Mouse (Mus musculus): ENCODE measurements around the gene Gm4869. TPM values are rescaled to one million over a fixed set of nuclear protein-coding genes. Genes with fewer than 3 reads are reported as not detected.

Gm4869 gene
- total RNA-seq (2014; rRNA removed) (not detected in 2 replicates), polyA plus RNA-seq (2015; fragmentation: Nextera tagmentation; extraction: Ambion mirVana) (not detected in 2 replicates)

DNA sequence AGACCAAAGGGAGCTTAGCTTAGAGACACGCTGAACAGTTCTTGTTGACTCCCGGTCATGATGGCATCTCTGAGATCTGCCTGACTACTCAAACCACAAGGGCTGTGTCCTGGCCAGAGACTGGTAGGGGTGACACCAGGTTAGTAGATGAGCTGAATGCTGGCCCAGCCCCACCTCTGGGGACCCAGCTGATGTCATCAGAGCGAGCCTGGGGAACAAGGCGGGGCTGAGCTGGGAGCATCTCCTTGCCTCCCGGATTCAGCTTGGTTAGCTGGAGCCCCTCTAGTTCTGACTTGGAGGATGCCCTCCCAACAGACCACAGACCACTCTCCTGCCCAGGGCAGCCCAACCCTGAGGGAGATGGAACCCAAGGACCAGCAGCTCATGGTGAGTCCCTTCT, at the start of gene Gm4869:
Gene Gm4869, plus strand, starts transcription at position 301 of the 400 bp plus-strand sequence.
- WGBS: 96% methylated on average over 5 of the region's 5 CpGs
- Histone ChIP-seq H3K27me3 (ENCODE audit: insufficient read depth, low read length) (no peaks in the 10 kb centered on the region), H3K27ac (ENCODE audit: low read depth, low read length) (no peak within 1 kb of the TSS), H3K4me2 (ENCODE audit: low read depth, low read length, poor library complexity, severe bottlenecking) (no peak within 1 kb of the TSS), H3K4me1 (ENCODE audit: insufficient read depth, low read length) (no peaks in the 10 kb centered on the region), H3K9ac (replicated peaks; ENCODE audit: low read length, poor library complexity, severe bottlenecking) (no peak within 1 kb of the TSS), H3K4me3 (ENCODE audit: low read depth, low read length) (no peak within 1 kb of the TSS), H3K36me3 (ENCODE audit: insufficient read depth, low read length) (peaks cover 31% of the 10 kb centered on the region), H3K9me3 (ENCODE audit: low read length) (no peaks in the 10 kb centered on the region)
- TF ChIP-seq CTCF (IDR thresholded peaks at IDR 0.05): no peak
- ATAC-seq (ENCODE audit: low FRiP score): no peak
- no peak for DNase-seq (ENCODE audit: low spot score)

DNA sequence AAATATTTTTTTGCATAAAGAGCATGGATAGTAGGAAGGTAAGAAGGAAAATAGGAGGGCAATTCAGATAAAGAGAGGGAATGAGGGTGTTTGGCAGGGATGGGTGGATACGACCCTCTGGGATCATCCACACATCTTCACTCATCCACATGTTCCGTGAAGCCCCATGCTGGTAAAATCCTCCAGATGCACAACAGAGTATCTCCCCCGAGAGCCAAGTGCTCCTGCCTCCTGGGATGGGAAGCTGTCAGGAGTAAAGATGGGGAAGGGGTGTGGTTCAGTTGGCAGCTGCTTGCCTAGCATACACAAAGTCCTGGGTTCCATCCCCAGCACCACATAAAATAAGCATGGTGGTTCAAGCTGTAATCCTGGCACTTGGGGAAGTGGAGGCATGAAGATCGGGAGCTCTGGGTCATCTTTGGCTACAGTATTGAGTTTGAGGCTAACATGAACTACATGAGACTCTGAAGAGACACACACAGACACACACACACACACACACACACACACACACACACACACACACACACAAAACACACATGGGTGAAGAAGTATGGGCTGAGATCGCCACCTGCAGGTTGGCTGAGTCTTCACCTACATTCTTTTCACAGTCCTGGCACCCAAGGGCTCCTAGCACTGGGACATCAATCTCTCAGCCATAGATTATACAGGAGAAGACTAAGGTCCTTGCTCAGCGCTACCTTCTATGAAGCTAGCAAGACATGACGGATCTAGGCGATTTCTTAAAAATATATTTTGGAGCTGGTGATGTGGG, 49.1 kb upstream of the Gm4869 start:
- Histone ChIP-seq H3K9me3 (ENCODE audit: low read length) (no peaks in the 10 kb centered on the region), H3K4me2 (ENCODE audit: low read depth, low read length, poor library complexity, severe bottlenecking) (no peak overlapping the region), H3K27ac (ENCODE audit: low read depth, low read length) (no peak overlapping the region), H3K4me3 (ENCODE audit: low read depth, low read length) (no peak overlapping the region), H3K4me1 (ENCODE audit: insufficient read depth, low read length) (no peaks in the 10 kb centered on the region), H3K9ac (replicated peaks; ENCODE audit: low read length, poor library complexity, severe bottlenecking) (no peak overlapping the region), H3K27me3 (ENCODE audit: insufficient read depth, low read length) (no peaks in the 10 kb centered on the region), H3K36me3 (ENCODE audit: insufficient read depth, low read length) (no peaks in the 10 kb centered on the region)
- ATAC-seq (ENCODE audit: low FRiP score) (no peak), DNase-seq (ENCODE audit: low spot score) (peak; percentile 24)
- peak; percentile 66 for TF ChIP-seq CTCF (IDR thresholded peaks at IDR 0.05)
- WGBS: 60% methylated on average over 8 of the region's 8 CpGs

DNA sequence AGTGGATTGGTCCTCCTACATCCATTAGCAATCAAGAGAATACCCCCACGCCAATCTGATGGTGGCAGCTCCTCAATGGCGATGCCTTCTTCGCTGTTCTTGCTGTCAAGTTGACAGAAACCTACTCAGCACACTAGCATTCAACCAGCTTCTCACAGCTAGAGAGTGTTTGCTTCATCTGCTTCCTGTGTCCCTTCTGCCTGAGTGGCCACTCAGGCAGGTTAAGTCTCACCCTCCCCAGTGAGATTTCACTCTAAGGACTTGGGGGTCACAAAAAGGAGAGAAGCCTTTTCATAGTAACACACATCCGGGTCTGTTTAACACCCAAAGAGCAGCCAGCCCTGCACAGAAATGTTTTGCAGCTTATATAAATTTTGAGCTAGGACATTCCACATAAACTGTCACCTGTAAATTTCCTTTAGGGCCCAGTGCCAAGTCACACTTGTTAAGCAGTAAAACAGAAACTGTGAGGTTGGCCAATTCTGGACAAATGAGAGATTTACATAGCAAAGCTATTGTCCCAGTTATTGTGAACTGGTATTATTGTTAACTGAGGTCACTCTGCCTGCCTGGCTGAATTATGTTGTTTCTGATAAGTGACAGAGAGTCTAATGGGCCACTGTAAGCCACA, 42.7 kb upstream of the Gm4869 start:
- WGBS: 87% methylated on average over 4 of the region's 4 CpGs
- H3K4me2 ChIP-seq (ENCODE audit: low read depth, low read length, poor library complexity, severe bottlenecking): no peak overlapping the region

DNA sequence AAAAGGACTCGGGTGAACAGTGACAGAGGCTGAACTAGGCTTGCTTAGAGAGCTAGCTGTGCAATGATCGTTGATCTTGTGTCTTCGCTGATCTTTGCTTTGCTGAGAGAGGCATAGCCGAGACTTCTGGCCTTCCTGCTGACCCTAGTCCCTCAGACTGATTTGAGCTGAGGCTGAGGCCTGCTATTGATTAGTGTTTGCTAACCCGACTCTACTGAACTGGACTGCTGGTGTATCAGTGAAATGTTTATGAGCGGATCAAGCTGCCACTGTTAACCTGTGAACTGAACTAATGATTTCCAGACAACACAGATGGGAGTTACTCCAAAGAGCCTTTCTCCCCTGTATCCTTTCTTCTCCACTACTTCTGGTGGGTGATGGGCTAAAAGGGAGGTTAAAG, 40.3 kb upstream of the Gm4869 start:
- Histone ChIP-seq H3K27me3 (ENCODE audit: insufficient read depth, low read length) (no peaks in the 10 kb centered on the region), H3K4me1 (ENCODE audit: insufficient read depth, low read length) (no peaks in the 10 kb centered on the region), H3K36me3 (ENCODE audit: insufficient read depth, low read length) (no peaks in the 10 kb centered on the region), H3K4me2 (ENCODE audit: low read depth, low read length, poor library complexity, severe bottlenecking) (no peak overlapping the region), H3K4me3 (ENCODE audit: low read depth, low read length) (no peak overlapping the region), H3K9me3 (ENCODE audit: low read length) (no peaks in the 10 kb centered on the region), H3K27ac (ENCODE audit: low read depth, low read length) (no peak overlapping the region), H3K9ac (replicated peaks; ENCODE audit: low read length, poor library complexity, severe bottlenecking) (no peak overlapping the region)
- ATAC-seq (ENCODE audit: low FRiP score) (no peak), DNase-seq (ENCODE audit: low spot score) (no peak)
- 83% methylated on average over 6 of the region's 6 CpGs for WGBS
- TF ChIP-seq CTCF (IDR thresholded peaks at IDR 0.05): no peak

More for the DNA sequence above, 42.7 kb upstream of the Gm4869 start:
- Histone ChIP-seq H3K4me1 (ENCODE audit: insufficient read depth, low read length) (no peaks in the 10 kb centered on the region), H3K36me3 (ENCODE audit: insufficient read depth, low read length) (no peaks in the 10 kb centered on the region), H3K27me3 (ENCODE audit: insufficient read depth, low read length) (no peaks in the 10 kb centered on the region), H3K9me3 (ENCODE audit: low read length) (no peaks in the 10 kb centered on the region), H3K9ac (replicated peaks; ENCODE audit: low read length, poor library complexity, severe bottlenecking) (no peak overlapping the region), H3K27ac (ENCODE audit: low read depth, low read length) (no peak overlapping the region), H3K4me3 (ENCODE audit: low read depth, low read length) (no peak overlapping the region)
- DNase-seq (ENCODE audit: low spot score) (no peak), ATAC-seq (ENCODE audit: low FRiP score) (no peak)
- no peak for TF ChIP-seq CTCF (IDR thresholded peaks at IDR 0.05)

DNA sequence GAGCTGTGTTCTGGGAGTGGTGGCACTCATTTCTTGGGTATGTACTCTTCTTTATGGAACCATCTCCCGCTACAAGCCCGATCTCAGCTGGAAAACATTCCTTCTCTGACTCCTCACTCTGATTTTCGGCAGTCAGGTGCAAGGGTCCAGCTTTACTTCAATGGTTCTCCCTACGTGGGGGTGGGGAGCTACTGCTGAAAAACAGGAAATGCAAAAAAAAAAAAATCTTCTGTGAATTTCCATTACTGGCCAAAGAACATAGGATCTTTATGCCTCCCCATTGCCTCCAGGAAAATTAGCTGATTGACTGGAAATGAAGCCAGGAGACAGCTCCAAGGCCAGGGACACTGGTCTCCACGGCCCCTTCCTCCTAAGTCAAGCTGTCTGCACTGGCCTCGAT, 38.8 kb upstream of the Gm4869 start:
- WGBS: 78% methylated on average over 6 of the region's 6 CpGs
- Histone ChIP-seq H3K4me1 (ENCODE audit: insufficient read depth, low read length) (no peaks in the 10 kb centered on the region), H3K9ac (replicated peaks; ENCODE audit: low read length, poor library complexity, severe bottlenecking) (no peak overlapping the region), H3K4me2 (ENCODE audit: low read depth, low read length, poor library complexity, severe bottlenecking) (no peak overlapping the region), H3K36me3 (ENCODE audit: insufficient read depth, low read length) (no peaks in the 10 kb centered on the region), H3K27me3 (ENCODE audit: insufficient read depth, low read length) (no peaks in the 10 kb centered on the region), H3K9me3 (ENCODE audit: low read length) (no peaks in the 10 kb centered on the region), H3K4me3 (ENCODE audit: low read depth, low read length) (no peak overlapping the region), H3K27ac (ENCODE audit: low read depth, low read length) (no peak overlapping the region)
- ATAC-seq (ENCODE audit: low FRiP score): no peak
- no peak for DNase-seq (ENCODE audit: low spot score)
- no peak for TF ChIP-seq CTCF (IDR thresholded peaks at IDR 0.05)

DNA sequence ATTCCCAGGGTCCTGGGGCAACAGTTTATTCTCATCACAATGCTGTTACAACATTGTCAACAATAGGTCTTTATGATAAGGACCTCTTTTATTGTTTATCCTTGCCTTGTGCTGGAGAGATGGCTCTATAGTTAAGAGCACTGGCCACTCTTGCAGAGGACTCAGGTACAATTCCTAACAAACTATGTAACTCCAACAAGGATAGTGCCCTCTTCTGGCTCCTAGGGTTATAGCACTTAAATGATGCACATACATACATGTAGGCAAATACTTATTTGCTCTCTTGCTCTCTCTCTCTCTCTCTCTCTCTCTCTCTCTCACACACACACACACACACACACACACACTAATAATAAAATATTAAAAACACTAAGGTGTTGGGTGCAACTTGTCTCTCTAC, 36.6 kb upstream of the Gm4869 start:
- no peak for DNase-seq (ENCODE audit: low spot score)
- Histone ChIP-seq H3K36me3 (ENCODE audit: insufficient read depth, low read length) (no peaks in the 10 kb centered on the region), H3K4me1 (ENCODE audit: insufficient read depth, low read length) (no peaks in the 10 kb centered on the region), H3K4me2 (ENCODE audit: low read depth, low read length, poor library complexity, severe bottlenecking) (no peak overlapping the region), H3K9ac (replicated peaks; ENCODE audit: low read length, poor library complexity, severe bottlenecking) (no peak overlapping the region), H3K4me3 (ENCODE audit: low read depth, low read length) (no peak overlapping the region), H3K27me3 (ENCODE audit: insufficient read depth, low read length) (no peaks in the 10 kb centered on the region), H3K9me3 (ENCODE audit: low read length) (no peaks in the 10 kb centered on the region), H3K27ac (ENCODE audit: low read depth, low read length) (no peak overlapping the region)
- ATAC-seq (ENCODE audit: low FRiP score): no peak
- 0 out of 2 replicates have a peak, but pooled peaks have one; percentile 21 for TF ChIP-seq CTCF (IDR thresholded peaks at IDR 0.05)

Data from midbrain, postnatal 0 days (tissue).